Mouse (Mus musculus): Measurements from ENCODE around the gene Col4a3.

- TF ChIP-seq CTCF (IDR thresholded peaks at IDR 0.05; ENCODE audit: insufficient read depth, low read depth, low read length) (no peak), POLR2A (IDR thresholded peaks at IDR 0.05; ENCODE audit: insufficient read depth, low read depth, low read length) (no peak)
These were observed 26.5 kb upstream of the Col4a3 start for GRCm38 (mm10) chr1:82560223-82560622.
